Mouse (Mus musculus): ENCODE data around the gene Acbd5. TPM values are rescaled to one million over a fixed set of nuclear protein-coding genes. Genes with fewer than 3 reads are reported as not detected.

Acbd5 gene
- total RNA-seq, 2 experiments from 2014 or later: 79.1 to 84.2 TPM

DNA sequence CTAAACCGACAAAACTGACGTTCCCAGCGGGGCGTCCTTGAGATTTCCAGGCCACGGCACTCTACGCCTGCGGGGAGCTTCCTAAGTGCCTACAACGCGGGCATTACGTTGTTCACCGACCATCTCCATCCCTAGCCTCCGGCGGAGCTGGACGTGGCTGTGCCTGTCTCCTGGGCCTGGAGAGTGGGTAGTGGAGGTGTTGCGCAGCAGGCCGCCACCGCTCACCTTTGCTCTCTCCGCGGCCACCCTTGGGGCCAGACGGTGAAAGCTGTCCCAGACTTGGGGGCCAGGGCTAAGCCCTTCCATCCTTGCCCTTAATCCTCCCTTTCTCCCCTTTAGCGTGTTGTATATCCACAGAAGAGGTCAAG is 387 bp downstream of the Acbd5 start:
- no peak for DNase-seq (ENCODE audit: extremely low spot score in 1 of 2, low spot score in 1 of 2)

DNA sequence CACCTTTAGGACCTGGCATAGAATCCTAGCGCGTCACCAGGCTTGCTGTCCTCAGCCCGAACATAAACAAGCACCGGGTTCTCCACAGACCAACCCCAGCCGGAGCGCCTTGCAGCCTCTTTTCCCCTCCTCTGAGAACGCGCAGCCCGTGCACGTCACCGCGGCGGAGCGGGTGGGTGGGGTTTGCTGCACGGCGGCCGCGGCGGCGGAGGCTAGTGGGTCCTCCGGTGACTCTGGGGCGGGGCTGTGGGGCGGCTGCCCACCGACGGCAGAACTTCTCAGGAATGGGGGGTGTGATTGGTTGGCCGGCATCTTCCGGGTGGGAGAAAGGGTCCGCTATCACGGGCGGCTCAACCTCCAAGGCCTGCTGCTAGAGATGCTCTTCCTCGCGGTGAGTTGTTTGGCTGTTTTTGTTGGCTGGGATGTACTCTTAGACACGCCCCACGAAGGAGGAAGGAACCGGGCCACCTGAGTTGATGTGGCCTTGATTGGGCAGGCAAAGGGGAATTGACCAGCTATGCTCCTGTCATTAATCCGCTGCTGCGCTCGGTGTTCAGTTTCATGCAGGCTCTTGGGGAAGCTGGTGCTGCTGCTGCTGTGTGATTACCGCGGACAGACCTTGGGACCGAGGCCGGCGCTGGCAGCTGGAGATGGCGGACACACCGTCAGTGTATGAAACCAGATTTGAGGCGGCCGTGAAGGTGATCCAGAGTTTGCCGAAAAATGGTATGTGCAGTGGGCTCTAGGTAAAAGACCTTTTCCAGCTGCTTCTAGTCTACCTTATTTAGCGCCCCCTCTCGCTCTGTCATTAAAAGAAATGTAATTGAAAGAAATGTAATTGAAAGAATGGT is 1.2 kb downstream of the Acbd5 start:
- DNase-seq (ENCODE audit: extremely low spot score in 1 of 2, low spot score in 1 of 2): peak; percentile 90 to 95

DNA sequence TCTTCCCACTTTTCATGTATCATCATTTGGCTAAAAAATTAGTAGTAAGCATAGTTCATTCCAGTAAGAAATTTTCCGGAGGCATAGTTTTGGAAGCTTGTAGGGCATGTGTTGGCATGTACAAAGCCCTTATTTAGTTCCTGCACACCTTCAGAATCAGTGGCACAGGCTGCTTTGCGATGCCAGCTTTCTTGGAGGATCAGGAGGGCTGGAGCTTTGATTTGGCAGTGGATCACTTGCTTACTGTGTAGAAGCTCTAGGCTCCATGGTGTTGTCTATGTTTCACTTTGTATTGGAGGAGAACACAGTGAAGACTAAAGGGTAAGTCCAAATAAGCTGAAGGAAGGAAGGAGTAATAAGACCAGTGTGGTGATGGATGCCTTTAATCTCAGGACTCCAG is 2.5 kb downstream of the Acbd5 start:
- no peak for DNase-seq (ENCODE audit: extremely low spot score in 1 of 2, low spot score in 1 of 2)

DNA sequence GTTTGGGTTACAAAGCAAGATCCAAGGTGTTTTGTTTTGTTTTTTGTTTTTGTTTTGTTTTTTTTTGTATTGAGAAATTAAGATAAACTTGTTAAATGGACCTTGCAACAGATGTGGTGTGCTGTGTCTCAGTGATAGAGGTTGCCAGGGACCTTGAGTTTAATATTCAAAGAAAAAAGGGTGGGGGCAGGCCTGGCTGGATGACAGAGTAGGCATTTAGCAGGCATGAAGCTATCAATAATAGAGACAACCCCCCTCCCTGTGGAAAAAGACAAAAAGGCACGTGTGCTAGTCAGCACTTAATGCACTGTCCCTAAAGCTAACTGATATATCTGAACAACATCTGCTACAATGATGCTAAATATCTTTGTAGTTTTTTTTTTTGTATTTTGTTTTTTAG is 3.4 kb downstream of the Acbd5 start:
- no peak for DNase-seq (ENCODE audit: extremely low spot score in 1 of 2, low spot score in 1 of 2)

DNA sequence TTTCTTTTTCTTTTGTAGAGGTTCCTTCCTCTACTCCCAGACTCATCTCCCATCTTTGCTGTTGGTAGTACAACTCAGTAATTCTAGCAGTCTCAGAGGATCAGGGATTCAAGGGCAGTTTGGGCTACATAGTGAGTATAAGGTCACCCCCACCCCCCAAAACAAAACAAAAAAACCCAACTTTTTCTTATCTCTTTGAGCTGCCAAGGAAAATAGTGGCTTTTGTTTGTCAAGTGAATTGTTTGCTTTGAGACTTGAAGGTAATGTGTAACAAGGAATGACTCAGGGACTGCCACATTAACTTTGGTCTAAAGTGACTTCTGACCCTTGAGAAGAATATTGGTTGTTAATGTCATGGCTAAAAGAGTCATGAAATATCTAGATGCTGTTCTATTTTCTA is 7.9 kb downstream of the Acbd5 start:
- DNase-seq (ENCODE audit: extremely low spot score in 1 of 2, low spot score in 1 of 2): no peak

DNA sequence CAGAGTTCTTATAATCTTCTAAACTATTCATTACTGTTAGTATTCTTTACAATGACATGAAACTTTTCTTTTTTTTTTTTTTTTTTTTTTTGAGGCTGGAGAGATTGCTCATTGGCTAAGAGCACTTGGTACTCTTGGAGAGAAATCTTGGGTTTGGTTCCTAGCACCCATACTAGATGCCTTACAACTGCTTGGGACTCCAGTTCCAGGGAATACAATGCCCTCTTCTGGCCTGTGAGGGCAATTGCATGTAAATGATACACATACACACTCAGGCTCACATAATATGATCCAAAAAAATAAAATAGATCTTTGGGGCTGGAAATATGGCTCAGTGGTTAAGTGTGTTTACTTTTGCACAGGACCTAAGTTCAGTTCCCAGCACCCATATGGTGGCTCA is 8.8 kb downstream of the Acbd5 start:
- DNase-seq (ENCODE audit: extremely low spot score in 1 of 2, low spot score in 1 of 2): no peak

DNA sequence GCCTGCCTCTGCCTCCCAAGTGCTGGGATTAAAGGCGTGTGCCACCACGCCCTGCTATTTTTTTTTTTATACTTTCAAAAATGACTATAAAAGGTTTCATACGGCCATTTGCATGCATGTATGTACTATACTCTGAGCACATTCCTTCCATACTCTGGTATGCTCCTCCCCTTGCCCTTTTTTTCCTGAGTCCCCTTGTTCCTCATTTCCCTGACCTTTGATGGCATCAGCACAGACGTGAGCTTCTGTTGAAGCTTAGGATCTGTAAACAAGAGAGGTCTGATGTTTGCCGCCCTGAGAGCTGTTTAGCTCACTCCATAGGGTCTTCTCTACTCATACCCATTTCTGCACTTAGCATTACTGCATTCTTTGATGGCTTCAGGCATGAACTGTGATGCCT is 9.7 kb downstream of the Acbd5 start:
- no peak for DNase-seq (ENCODE audit: extremely low spot score in 1 of 2, low spot score in 1 of 2)

DNA sequence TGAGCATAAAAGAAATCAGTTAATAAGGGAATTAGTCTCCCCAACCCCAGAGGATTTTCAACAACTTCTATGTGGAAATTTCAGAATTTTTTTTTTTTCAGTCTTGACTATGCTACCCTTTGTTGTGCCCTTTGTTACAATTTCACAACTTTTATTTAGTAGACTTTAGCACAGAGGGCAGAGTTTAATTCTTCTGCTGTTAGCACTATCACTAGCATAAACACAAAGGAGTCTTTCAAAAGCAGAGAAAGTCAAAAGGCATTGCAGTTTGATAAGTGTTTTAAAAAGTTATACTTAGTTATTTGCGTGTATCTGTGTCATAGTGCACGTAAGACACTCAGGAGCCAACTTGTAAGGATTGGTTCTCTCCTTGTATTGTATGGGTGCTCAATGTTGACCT is 10.6 kb downstream of the Acbd5 start:
- no peak for DNase-seq (ENCODE audit: extremely low spot score in 1 of 2, low spot score in 1 of 2)

DNA sequence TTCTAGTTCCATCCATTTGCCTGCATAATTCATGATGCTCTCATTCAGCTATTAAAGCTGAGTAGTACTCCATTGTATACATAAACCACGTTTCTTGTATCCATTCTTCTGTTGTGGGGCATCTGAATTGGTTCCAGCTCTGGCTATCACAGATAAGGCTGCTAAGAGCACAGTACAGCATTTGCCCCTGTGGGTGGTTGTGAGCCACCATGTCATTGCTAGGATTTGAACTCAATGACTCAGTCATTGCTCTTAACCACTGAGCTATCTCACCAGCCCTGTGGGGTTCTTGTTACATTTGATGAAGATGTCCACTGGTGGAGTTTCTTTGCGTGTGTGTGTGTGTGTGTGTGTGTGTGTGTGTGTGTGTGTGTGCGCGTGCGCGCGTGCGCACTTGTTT is 16.6 kb downstream of the Acbd5 start:
- DNase-seq (ENCODE audit: extremely low spot score in 1 of 2, low spot score in 1 of 2): no peak

DNA sequence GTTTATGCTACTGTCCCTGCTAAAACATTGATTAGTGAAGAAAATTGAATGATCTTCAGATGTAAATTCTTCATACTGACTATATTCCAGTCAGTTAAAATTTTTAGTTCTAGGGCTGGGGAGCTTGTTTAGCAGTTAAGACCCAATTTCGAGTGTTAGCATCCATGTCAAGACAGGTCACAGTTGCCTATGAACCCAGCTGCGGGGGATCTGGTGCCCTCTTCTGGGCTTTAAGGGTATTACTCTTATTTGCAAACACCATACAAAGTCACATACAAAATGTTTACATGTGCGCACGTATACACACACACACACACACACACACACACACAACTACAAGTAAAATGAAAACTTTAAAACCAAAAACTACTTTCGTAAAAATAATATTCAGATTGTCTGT is 24.2 kb downstream of the Acbd5 start:
- DNase-seq (ENCODE audit: extremely low spot score in 1 of 2, low spot score in 1 of 2): no peak

DNA sequence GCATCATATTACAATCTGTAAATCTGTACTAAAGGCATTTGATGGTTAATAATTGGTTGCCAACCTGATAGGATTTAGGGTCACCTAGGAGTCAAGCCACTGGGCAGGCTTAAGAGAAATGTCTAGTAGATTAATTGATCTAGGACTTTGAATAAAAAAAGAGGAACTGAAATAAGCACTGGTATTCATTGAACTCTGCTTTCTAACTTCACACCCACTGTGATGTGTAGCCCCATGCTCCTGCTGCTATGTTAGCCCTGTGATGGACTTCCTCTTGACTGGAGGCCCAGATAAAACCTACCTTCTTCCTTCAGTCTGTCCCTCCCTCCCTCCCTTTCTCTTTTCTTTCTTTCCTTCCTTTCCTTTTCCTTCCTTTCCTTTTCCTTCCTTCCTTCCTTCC is 29.1 kb downstream of the Acbd5 start:
- DNase-seq (ENCODE audit: extremely low spot score in 1 of 2, low spot score in 1 of 2): no peak

DNA sequence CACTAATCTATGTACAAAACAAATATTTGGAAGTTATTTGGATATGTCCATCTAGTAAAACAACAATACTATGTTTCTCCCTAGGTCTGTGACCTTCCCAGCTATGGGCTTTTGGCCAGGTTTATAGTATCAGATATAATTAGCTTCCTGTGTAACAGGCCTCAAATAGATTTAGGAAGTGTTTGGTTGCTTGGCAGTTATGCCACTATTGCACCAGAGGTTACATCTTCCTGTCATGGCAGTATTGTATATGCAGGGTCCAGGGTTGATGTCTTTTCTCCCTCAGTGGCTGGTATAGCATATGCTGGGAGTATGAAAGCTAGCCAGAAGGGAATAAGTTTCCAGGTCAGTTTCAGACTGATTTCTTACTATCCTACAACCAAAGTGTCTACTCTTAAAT is 34.3 kb downstream of the Acbd5 start:
- DNase-seq (ENCODE audit: extremely low spot score in 1 of 2, low spot score in 1 of 2): no peak

DNA sequence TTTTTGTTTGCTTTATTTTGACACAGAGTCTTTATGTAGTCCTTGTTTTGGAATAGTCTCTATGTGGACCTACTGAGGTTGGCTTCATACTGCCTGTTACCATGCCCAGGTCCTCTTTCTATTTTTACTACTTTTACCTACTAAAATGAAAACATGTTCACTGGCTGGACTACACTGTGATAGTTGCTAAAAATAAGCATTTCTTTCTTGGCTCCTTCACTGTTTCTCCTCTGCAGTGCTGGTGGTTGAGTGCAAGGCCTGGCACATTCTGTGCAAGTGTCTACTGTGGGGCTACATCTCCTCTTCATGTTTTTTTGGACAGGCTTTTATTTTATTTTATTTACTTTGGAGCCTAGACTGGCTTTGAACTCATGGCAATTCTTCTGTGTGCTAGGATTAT is 51.6 kb downstream of the Acbd5 start:
- DNase-seq (ENCODE audit: extremely low spot score in 1 of 2, low spot score in 1 of 2): no peak

DNA sequence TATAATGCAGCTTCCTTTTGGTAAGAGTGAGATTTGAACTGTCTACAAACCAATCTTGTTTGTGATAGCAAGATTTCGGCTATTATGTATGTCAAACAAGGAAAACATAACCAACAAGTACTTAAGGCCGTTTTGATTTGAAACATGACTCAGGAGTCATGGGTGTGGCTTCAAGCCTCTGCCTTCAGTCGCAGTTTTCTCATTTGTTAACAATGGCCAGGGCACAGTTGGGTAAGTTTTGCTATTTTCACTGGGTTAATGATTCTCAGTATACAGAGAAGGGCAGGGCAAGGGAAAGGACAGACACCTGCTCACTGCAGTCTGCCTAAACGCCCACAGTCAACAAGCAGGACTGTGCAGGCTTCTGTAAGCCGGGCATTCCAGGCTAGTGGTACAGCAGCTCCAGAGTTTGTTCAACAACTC is 87.2 kb downstream of the Acbd5 start:
- DNase-seq (ENCODE audit: extremely low spot score in 1 of 2, low spot score in 1 of 2): no peak

DNA sequence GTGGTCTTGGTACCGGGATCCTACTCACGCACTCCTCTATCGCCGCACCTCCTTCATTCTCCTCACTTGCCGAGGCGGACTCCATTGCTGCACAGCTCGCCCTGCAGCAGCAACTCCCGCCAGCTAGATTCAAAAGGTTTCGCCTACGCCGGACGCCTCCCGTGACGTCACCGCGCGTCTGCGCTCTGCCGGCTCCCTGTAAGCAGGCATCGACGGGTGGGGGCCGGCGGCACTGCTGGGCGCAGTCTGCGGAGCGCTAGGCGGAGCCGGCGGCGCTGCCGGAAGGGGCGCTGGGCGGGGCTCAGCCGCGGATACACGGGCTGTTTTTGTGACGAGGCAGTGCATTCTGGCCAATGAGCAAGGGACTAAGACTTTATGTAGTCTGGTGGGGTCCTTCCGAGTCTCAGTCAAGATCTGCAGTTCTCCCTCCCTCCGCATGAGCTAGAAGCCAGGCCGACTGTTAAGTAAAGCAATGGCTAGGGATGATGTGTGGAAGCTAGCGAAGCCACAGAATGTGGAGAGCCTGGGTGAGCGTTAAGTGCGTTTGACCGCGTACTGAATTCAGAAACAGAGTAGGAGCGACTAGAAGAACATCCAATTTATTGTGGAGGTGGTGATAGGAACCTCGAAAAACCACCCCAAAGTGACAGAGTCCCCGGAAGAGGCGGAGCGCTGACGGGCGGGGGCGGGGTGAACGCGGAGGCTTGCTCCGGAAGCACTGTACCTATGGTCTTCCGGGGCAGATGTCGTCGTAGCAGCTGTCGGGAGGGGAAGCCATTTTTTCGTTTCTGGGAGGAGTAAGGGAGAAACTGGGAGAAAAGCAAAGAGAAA is 88.0 kb downstream of the Acbd5 start, which contains the start of the genes Mastl and Yme1l1:
Gene Mastl (minus strand): TSS at position 248 of the 831 bp plus-strand sequence.
Gene Yme1l1 (plus strand): TSS at position 593 of the 831 bp plus-strand sequence.
- peak; percentile 92 to 95 for DNase-seq (ENCODE audit: extremely low spot score in 1 of 2, low spot score in 1 of 2)

DNA sequence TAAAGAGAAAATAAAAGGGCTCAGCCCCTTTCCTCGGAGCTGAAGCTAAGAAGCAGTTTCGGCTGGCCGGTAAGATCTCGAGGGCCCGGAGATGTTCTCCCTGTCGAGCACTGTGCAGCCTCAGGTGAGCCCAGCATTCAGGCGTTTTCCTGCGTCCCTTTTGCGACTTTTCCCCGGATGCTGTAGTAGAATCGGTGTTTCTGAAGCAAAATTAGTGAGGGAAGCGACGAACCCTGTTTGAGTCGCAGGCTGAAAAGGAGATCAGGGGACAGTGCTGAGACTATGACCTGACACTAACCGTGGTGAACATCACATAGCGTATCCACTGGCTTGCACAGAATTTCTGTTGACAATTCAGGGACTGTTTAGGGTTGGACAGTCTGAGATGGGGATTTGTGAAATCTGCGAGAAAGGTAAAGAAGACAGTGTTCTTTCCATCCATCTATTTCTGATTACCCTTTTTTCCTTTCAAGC is 88.7 kb downstream of the Acbd5 start:
- no peak for DNase-seq (ENCODE audit: extremely low spot score in 1 of 2, low spot score in 1 of 2)

Other genes starting within 250 kb of the Acbd5 start
- 10 to 100 TPM; 12.8 to 15.6 TPM for gene Pdss1, start 172.6 kb upstream of the Acbd5 start, total RNA-seq (2021)
- 100 to 1,000 TPM; 221 to 244 TPM for gene Abi1, start 27.9 kb upstream of the Acbd5 start, total RNA-seq (2021)
- gene Mastl, start 87.9 kb downstream of the Acbd5 start, total RNA-seq (2021): under 1 TPM; 0.61 to 0.76 TPM
- gene Yme1l1, start 88.2 kb downstream of the Acbd5 start, total RNA-seq (2021): 10 to 100 TPM; 85.8 to 91.9 TPM
- under 1 TPM; 0.19 to 0.25 TPM for gene 4931423N10Rik, start 139.3 kb downstream of the Acbd5 start, total RNA-seq (2021)

Data from layer of hippocampus, postnatal 25 days (tissue).